Mouse (Mus musculus) right cerebral cortex, postnatal 10 days (tissue): ENCODE measurements at regions not wholly inside any gene's neighbourhood (a gene's known extent, or its start where the extent isn't known, plus 50 kb on each side); places are given as distances from the start of the nearest gene placed in this dataset.
A peak's percentile ranks its signal among the peaks of the same experiment; 100 is the strongest.

Source experiments
- DNase-seq, 2 experiments: peaks; one replicate each; pipeline ENCODE4 v3.0.0; 2021; ENCODE audit warnings: low spot score in 2 of 2

DNA sequence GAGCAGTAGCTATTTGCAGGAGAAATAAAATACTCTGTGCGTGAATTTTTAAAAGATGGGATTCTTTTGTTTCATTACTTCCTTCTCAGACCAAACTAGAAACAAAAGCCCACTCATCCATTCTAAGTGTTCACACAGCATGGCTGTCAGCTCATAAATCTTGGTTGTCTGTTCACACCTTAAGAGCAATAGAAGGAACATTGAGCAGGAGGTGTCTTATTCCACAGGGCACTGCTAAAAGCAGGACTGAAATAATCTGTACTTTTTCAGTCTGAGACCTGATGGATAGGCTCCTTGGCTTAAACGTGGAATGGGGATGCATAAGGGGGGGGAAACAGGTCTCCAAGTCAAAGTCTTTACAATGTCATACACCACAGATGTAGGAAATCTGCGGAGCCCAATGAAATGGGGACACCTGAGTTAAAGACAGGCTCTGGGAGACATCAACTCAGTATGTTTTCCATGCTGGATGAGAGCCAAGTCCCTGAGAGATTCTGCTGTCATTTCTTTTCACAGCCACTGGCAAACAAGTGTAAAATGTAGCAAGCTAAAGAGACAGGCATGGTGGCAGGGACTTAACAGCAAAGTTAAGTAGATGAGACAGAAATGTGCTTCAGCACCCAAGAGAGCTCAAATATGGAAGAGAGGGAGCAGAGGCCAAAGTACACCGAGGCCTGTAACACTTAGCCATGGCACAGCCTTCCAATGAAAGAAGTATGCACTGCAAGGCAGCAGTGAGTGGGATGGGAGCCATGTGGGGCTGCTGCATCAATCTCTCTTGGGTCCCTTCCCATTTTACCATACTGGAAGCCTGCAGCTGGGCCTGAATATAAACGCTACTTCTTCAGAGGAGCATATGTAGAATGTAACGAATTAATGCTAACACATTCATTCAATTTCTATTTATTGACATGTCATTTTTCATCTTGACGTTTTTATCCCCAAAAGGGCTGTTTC lies 2492.0 kb upstream of the Gm7489 start:
- DNase-seq, result peak in 1 of 2 experiments; percentile 43

DNA sequence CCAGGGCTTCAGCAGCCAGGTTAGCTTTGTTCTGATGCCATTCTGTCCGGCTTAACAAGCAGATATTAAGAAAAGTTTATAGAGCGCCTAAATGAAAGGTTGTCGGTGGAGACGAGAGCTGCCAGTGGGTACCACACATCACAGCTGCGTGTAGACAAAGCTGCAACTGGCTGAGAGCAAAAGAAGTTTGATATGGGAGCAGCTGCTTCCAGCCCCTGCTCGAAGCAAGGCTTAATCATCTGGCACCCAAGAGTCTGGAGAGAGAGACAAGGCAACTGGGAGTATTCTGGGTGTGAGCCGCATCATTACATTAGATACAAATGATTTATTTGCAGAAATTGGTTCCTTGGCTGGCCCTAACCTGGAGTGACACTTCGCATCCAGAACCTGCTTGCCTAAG lies 2488.7 kb upstream of the Gm7489 start:
- DNase-seq, result no peak

DNA sequence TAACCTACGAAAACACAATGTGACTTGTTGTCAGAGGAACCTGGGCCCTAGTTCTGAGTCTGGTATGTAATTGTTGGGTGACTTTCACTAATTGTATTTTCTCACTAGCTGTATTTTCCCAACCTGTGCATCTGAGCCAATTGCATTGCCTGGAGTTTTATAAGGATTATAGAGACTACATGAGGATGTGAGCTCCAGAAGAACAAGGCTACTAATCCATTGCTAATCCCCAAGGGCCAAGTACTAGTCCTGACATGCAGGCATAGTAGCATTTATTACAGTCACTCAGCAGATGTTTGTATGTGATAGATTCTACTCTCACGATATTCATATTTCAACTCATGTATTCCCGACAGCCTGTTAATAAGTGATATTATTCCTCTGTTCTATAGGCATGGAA lies 2481.1 kb upstream of the Gm7489 start:
- no peak for DNase-seq

DNA sequence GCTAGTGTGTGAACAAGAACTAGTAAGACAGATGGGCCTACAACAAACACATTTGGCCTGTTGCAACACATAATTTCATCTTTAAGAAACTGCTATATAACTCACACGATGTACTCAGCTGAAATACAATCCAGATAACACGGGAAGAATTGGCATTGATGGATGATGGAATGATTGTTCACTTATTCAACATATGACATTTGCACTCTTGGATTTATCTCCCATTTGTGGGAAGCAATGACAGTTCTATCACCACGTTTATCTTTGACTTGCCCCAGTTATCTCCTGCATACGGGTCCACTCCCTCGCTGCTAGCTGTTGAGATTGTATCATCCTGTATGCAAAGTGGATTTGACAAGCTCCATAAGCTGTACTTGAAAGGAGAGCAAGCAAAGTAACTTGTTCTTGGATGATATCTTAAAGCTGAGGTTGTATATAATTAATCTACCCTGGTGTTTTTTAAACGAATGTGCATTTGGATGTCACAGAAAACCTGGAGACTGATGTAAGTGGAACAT lies 2474.9 kb upstream of the Gm7489 start:
- DNase-seq, result no peak

DNA sequence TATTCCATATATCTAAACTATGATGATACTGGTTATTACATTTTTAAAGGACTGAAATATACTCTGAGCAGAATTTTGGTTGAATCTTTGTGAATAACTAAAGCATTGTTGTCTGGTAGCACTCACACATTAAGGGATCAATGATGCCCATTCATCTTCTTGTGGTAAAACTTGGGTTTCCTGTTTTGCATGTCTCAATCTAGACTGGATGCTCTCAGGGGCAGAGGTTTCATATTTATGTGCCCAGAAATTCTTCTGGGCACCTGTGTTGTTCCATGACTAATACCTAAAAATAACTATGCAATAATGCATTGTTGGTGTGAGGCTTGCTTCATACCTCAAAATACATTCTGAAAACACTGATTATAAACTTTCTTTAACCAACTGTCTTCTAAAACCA lies 2472.7 kb upstream of the Gm7489 start:
- no peak for DNase-seq

DNA sequence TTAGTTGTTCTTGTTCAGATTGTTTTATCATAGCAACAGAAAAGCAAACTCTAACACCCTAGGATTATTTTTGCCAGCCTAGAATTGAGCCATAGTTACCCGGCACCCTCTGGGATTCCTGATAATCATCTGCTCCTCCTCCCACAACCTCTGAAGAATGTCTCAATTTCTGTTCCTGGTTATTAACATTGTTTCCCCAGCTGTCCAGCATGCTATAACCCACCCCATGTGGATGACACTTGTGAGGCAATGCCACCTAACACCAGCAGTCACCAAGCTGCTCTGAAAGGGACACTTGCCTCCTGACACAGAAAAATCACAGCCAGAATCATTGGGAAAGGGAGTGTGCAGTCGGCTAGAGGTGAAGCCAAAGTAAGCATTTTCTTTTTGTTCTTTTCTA lies 2442.1 kb upstream of the Gm7489 start:
- no peak for DNase-seq

DNA sequence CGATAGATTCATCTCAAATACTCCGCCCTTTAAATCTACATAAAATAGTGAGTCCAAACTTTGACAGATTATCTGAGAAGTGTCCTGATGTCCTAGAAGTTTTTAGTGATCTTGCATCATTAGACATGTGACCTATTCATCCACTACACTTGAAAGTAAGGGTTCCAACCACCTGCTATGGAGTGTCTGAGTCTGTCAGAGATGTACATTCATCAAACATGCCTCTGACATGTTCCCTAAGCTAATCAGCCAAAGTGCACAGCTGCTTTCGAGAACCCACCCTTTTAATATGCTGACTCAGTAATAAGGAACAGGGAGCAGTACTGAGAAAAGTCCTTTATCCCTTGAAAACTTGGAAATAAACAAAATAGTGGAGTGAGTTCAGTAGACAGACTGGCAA lies 2414.8 kb upstream of the Gm7489 start:
- no peak for DNase-seq

DNA sequence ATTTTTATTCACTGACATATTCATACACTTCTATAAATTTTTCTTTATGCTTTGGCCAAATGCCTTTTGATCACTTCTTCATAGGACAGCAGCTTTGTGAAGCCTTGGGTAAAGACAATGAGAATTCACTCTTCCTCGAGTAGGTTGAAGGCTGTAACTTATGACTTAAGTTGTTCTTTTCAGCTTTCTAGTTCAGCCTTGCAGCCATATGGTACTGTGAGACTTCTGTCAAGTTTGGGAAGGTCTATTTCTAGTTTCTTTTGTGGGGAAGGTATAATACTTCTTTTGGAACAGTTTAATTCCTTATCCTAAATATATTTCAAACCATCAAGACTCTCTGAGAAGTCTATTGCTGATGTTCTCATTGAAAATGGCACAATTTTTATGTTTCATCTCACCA lies 2413.6 kb upstream of the Gm7489 start:
- no peak for DNase-seq

DNA sequence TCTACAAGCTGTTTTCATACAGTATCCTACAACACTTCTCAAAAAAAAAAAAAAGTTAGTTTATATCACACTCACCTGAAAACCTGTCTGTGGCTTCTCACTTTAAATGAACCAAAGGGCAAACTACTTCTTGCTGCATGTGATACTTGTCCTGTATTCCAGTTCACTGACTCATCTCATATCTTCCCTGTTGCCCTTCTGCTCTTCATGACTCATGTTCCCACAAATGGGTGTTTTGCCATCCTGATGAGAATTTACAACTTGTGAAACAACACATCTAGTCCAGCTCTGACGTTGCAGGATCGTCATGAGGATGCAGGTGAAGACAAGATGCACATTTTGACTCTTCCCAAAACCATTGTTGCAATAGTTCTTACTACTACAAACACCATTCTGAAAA lies 2412.7 kb upstream of the Gm7489 start:
- DNase-seq, result no peak

DNA sequence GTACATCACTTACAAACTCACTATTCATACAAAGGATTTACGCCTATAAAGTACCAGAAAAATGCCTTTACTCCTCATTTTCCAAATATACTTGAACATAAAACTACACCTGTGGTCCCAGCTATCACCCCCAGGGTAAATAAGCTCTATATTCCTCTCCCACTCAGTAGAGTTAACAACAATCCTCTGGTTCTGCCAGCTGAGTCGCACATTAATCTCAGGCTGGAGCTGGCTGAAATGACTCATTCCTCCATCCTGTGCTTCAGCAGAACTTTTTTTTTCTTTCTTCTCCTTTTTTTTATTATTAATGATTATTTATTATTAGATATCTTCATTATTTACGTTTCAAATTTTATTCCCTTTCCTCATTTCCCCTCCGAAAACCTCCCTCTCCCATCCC lies 2402.8 kb upstream of the Gm7489 start:
- DNase-seq, result no peak

DNA sequence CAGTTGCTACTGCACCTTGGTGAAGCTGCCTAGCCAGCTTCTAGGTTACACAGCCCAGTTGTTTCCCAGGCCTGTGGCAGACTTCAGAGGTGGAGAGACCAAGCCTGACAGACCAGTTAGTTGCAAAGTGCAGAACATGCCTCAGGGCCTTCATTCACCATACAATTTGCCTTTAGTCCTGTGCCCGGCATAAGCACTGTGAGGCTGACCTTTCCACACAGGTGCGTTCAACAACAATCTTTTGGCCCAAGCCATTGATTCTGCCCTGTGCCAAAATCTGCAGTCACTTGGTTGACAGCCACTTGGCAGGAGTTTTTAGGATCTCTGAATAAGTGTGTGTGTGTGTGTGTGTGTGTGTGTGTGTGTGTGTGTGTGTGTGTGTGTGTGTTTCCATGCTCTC lies 2400.5 kb upstream of the Gm7489 start:
- DNase-seq, result no peak

DNA sequence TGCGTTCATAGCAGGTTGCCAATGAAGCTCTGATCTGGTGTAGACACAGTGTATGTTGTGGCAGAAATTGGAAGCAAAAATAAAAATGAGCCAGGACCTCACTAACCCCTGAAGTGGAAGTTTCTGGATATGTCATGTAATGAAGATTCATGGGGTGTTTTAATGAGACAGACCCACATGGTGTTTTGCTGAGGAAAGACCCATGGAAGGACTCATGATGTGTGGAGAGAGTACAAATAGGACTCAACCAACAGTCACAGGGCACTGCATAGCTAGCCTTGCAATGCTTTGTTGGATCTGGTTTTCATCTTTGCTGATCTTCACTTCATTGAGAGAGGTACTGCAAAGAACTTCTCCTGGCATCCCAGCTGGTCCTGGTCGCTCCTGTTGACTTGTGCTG lies 2399.2 kb upstream of the Gm7489 start:
- no peak for DNase-seq

DNA sequence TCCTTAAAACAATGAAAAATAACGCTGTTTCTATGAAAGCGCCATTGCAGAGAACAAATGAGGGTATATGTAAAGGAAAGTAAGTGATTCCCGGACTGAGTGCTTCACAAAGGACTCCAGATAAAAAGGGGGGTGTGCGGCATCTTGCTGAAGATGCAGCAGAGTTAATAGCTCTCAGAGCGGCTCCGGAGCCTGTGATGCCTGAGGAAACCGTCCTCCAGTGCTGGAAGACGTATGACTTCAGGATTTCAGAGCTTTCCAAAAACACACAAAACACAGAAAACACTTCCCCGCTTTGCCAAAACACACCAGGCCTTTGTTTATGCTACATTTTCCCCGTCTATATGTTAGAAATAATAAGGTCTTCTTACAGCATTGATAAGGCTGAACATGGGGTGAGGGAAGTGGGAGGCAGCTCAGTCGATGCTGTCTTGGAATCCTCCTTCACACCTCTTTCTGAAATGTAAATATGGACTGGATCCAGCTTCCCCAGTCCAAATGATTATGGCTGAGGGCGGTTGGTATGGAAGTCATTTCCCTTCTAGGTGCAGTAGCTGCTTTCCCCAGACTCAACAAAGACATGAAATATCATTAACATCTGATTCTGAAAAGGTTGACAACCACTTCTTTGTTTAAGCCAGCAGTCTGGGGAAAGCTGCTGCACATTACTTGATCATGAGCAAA lies 2382.5 kb upstream of the Gm7489 start:
- DNase-seq, result no peak

DNA sequence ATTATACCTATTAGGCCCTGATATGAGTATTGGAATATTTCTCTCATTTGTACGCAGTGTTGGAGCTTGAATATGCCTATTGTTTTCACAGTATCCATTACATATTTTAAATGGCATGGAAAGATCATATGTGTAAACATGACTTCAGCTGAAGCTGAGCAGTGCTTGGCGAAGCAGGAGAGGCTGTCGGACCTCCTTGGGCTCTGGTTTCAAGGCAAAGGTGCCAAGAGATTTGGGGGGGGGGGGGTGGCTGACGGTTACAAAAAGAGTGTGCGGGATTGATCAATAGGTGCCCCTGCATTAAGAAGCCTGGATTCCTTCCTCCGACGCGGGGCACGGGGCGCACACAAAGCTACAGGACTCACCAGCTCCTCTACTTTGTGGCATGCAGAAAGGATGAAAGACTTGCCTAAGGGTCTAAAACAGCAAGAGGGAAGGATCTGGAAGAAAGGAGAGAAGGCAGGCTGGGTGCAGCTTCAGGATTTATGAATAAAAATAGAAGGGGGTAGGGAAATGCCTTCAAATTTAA lies 2381.9 kb upstream of the Gm7489 start:
- DNase-seq, result no peak

DNA sequence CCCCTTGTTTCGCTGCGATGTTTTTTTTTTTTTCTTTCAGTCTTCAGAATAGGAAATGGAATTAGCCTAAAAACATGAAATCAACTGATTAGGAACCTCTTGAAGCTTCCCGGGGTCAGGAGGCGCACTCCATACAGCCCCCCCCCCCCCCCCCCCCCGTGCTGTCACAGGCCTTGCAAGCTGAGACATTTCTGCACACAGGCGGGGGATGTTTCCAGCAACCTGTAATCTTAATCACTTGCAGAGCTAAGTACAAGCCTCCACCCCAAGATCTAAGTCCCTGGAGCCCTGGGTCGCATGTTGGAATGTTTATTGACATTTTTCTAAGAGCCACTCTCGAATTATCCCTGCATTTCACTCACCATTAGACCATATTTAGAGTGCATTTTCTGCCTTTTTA lies 2381.4 kb upstream of the Gm7489 start:
- DNase-seq, result no peak

DNA sequence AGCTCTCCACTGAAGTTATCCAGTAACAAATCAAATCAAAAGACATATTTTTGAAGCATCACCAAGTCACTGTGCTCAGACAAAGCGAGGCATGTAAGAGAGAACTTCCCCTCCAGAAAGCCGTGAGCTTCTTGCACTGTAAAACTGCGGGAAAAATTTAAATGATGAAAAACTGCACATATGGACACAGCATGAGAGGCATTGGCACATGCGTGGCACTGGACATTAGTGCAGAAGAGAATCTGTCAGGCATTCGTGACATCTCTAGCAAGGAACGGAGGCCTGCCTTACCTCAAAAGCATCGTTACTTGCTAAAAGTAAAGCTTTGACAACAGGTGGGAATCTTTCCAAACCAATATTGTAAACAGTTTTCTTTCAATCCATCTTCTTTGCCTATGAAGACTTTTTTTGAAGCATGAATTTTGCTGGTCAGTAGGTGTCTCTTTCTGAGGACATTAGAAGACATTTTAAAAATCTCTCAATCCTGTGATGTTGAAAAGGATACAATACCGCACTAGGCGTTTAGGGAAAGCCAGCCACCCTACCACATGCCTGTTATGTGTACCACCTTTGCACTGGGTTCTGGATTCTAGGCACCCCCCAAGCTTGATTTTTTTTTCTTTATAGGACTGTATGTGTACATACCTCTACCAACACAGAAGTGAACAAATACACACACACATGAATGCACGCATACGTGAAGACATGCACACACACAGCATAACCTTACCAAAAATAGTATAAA lies 2380.5 kb upstream of the Gm7489 start:
- no peak for DNase-seq

DNA sequence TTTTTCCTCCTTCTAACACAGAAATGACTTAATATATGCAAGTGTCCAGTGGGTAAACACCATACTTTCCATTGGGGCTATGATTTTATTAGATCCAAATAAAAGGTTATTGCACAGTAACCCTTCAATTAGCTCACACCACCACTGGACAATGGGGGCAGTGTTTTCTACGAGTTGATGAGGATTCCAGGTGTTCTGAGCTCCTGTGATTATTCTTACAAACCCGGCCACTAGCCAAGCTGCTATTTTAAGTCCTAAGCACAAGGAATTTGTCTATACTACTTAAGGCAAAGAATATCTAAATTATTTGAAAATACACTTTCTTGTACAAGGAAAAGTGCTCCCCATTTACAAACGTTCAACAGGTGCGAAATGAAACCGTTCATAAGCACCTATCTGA lies 2379.9 kb upstream of the Gm7489 start:
- no peak for DNase-seq

DNA sequence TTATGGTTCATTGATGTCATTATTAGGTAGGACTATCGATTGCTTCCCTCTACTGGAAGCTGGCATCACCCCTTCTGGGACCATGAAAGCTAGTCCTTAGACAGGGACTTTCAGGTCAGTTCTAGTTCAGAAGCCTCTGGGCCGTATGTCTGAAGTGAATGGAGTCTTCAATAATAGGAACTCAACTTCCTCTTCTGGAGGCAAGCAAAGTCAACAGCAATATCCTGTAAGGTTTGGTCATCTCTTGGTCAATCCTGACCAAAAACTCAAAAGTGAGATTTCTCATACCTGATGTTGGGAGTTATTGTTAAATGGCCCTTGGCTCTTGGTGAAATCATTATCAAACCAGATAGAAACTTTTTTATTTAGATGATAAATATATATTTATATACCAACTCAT lies 2377.6 kb upstream of the Gm7489 start:
- no peak for DNase-seq

DNA sequence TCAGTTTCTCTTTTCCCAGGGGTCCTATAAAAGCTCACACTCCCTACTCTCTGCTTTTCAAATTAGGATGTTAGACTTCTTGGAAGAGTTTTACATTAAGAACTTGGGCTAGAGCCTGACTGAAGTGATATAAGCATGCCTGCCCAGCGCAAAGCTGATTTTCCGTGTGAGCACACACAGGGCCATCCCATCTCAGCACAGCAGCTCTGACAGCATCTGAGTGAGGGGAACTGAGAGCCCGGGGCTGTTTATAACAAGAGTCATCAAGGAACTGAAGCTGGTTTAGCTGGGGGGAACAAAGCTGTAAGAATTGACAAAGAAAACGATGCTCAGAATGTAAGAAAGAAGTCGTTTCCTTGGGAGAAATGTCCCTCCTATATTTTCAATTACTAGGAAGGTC lies 2373.4 kb upstream of the Gm7489 start:
- DNase-seq, result no peak

DNA sequence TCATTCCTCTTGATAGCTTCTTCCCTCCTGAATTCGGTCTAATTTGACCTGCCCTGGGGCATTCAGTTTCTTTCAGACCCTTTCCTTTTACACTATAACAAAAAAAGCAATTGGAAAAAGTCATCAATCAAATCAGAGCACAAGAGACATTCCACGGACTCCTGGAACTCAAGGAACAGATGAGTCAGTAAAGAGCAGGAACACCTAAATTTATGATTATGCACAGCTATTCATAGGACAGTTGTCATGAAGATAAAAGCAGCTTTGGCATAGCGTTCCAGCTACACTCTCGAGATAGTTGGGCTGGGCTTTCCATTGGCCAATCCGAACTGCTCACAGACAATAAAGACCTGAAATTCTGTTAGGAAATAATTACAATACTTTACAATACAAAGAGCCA lies 2348.4 kb upstream of the Gm7489 start:
- DNase-seq, result no peak

DNA sequence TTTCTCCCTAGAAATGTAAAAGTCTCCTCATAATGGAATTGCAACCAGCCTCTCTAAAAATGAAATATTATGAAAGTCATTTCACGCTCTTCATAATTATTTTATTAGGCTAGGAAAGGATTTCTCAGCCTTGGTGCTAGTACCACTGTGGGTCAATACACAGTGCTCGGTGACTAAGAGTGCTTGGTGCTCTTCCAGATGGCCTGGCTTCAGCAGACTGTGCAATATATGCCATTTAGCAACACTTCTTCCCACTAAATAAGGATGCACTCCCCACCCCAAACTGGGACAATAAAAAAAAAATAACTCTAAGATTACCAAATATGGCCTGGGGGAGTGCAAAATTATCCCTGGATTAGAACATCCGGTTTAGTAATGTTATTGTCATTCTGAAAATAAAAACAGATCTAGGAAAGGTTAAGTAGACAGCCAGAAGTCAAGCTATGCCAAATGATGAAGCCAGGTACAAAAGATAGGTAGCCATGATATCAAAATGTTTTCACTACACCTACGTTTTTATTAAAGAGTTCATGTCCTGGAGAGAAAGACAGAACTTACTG lies 2333.4 kb upstream of the Gm7489 start:
- no peak for DNase-seq

DNA sequence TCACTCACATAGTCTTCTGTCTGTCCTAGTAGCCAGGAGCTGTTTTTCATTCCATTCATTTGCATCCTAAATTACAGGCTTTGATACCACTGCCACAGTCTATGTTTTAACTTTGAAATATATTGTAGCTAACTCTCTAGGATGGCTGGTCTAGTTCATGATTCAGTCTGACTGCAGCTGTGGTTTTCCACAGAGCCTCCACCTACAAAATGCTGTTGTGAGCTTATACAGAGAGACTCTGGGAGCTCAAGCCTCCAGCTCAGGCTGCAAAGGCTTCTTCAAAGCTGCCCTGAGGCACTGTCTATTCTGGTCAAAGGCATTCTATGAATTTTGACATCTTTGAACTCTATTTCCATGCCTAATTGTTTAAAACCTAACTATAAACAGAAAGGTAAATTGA lies 2326.5 kb upstream of the Gm7489 start:
- DNase-seq, result no peak
